Mouse (Mus musculus) heart, embryonic 16.5 days (tissue): Measurements from ENCODE around the gene Abhd17b. TPM values are rescaled to one million over a fixed set of nuclear protein-coding genes. Genes with fewer than 3 reads are reported as not detected.
"Not testable (repeated sequence)": the region's sequence is repeated elsewhere in the genome, so short reads cannot be mapped to it uniquely, and the experiment has no call there.

Experiments
- ATAC-seq: fragments of 200-750 bp; cut with Nextera tagmentation; replicated peaks from 2 replicates; pipeline ENCODE4 v1.8.0; 2017; ENCODE audit warnings: moderate number of reproducible peaks; ENCODE audit not compliant: insufficient read depth, low FRiP score; ENCODE audit errors: extremely low read depth
- H3K27ac ChIP-seq: fragments of 300-500 bp; sonication (generic); 2 replicates; pipeline ENCODE4 v1.5.1; 2014; ENCODE audit warnings: mild to moderate bottlenecking, low read length, control low read depth, moderate library complexity
- H3K27me3 ChIP-seq: fragments of 300-500 bp; sonication (generic); 2 replicates; pipeline ENCODE4 v1.6.1; 2014; ENCODE audit warnings: low read length, mixed read lengths; ENCODE audit not compliant: control insufficient read depth, insufficient read depth
- H3K36me3 ChIP-seq: fragments of 300-500 bp; sonication (generic); 2 replicates; pipeline ENCODE4 v1.6.1; 2014; ENCODE audit not compliant: control insufficient read depth, insufficient read depth
- H3K4me1 ChIP-seq: fragments of 300-500 bp; sonication (generic); 2 replicates; pipeline ENCODE4 v1.6.1; 2014; ENCODE audit warnings: low read length, mixed read lengths; ENCODE audit not compliant: control insufficient read depth, insufficient read depth
- H3K4me2 ChIP-seq: fragments of 300-500 bp; sonication (generic); 2 replicates; pipeline ENCODE4 v1.6.1; 2014; ENCODE audit warnings: low read depth, mild to moderate bottlenecking, control low read depth, low read length
- H3K4me3 ChIP-seq: fragments of 300-500 bp; sonication (generic); 2 replicates; pipeline ENCODE4 v1.5.1; 2014; ENCODE audit warnings: mild to moderate bottlenecking, control low read depth, low read length
- H3K9ac ChIP-seq: fragments of 300-500 bp; sonication (generic); 2 replicates; pipeline ENCODE4 v1.6.1; 2014; ENCODE audit warnings: low read length, control low read depth
- H3K9me3 ChIP-seq: fragments of 300-500 bp; sonication (generic); replicated peaks from 2 replicates; pipeline ENCODE4 v1.6.1; 2016; ENCODE audit warnings: low read length; ENCODE audit not compliant: control insufficient read depth
- WGBS: fragments of 180-500 bp; shearing (Covaris S2); extraction: QIAGEN DNeasy Blood & Tissue Kit; methylation state at CpG from one replicate; pipeline ENCODE4 v1.1.7; 2014; 5-methylcytosine and 5-hydroxymethylcytosine counted together
- polyA plus RNA-seq: library from polyadenylated mRNA; unstranded; fragments of >200 nt; fragmentation: Nextera tagmentation; extraction: Ambion mirVana; gene quantifications from 2 replicates; pipeline ENCODE4 v1.2.1, GENCODE M21; 2015

The Abhd17b gene
- polyA plus RNA-seq, 1 experiment from 2014 or later, result 19.7 TPM

DNA sequence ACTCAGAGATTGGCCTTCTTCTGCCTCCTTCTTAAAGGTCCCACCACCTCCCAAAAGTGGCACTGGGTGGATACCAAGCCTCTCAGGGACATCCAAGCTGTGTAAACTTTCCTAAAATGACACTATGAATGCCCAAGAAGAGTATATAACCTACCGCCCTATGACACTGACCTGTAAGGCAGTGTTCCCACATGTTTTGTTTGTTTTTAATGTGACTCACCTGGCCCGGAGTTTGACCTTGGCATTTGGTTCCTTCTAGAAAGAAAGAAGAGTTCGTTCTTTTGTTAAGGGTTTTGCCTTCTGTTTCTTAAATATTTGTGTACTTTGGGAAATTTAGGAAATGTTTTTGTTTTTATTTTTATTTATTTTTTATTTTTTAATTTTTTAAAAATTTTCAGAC, 66.2 kb downstream of the Abhd17b start:
- H3K36me3 ChIP-seq, result no peaks in the 10 kb centered on the region
- no peaks in the 10 kb centered on the region for H3K4me1 ChIP-seq
- ATAC-seq, result no peak
- H3K4me3 ChIP-seq, result no peak overlapping the region
- H3K27me3 ChIP-seq, result no peaks in the 10 kb centered on the region
- no peak overlapping the region for H3K27ac ChIP-seq
- no peak overlapping the region for H3K4me2 ChIP-seq
- 84% methylated on average over 3 of the region's 3 CpGs for WGBS
- H3K9me3 ChIP-seq, result no peaks in the 10 kb centered on the region
- no peak overlapping the region for H3K9ac ChIP-seq

DNA sequence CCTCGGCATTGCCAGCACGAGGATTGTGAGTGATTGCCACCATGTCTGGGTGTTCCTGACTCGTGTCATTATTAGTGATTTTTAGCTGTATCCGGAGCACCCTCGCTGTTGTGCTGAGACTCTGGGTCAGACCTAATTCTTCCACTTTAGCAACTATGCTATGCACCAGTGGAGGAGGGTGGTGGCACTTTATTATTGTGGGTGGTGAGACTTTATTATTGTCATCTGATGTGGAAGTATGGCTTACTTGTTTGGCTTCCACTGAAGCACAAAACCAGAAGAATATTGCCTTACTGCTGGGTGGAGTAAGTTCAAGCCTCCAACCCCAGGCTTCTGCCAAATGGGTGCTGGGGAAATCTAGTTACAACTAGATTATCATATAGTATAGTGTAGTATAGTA, 68.0 kb downstream of the Abhd17b start:
- no peak for ATAC-seq
- 82% methylated on average over 5 of the region's 5 CpGs for WGBS
- H3K4me1 ChIP-seq, result no peaks in the 10 kb centered on the region

DNA sequence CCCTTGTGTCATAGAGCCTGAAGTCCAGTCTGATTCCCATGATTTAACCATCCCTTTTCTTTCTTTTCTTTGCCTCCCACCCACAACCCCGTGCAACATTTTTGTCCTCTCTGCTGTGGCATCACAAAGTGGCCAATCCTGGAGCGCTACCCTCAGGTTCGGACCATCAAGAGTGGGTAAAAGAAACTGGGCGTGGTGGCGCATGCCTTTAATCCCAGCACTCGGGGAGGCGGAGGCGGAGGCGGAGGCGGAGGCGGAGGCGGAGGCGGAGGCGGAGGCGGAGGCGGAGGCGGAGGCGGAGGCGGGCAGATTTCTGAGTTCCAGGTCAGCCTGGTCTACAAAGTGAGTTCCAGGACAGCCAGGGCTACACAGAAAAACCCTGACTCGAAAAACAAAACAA, 70.3 kb downstream of the Abhd17b start:
- not testable (repeated sequence) for H3K27me3 ChIP-seq

More for the DNA sequence above, 68.0 kb downstream of the Abhd17b start:
- H3K36me3 ChIP-seq, result no peaks in the 10 kb centered on the region
- H3K27me3 ChIP-seq, result no peaks in the 10 kb centered on the region
- no peak overlapping the region for H3K4me3 ChIP-seq
- no peak overlapping the region for H3K4me2 ChIP-seq
- no peak overlapping the region for H3K9ac ChIP-seq
- H3K27ac ChIP-seq, result no peak overlapping the region
- no peaks in the 10 kb centered on the region for H3K9me3 ChIP-seq

DNA sequence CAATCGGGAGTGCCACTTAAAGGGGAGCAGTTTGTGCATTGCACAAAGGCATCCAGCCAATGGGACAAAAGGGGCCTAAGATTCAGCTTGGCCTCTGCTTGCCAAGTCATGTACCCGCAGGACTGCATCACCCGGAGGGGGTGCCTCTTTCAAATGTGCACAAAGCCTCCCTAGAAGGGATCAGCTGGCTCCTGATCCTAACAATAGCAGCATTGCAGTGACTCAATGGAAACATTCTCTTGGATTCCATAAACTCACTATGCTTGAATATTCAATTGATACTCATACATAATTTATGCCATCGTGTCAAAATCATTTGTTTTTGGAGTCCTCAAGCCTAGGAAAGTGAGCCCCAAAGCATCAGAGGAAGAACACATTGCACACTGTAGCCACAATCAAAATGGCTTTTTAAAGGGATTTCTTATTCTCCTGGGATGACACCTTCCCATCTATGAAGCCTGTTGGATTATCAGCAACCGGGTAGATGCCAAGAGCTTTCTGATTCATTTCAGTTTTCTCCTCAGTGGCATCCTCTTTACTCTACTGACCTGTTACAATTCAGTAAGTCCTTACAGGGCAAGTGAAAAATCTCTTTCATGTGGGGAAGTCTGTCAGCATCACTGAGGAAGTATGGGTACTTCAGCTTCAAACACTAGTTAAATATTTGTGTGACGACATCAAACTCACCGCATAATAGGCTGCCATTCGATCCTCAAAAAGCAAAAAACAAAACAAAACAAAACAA, 71.1 kb downstream of the Abhd17b start:
- no peaks in the 10 kb centered on the region for H3K27me3 ChIP-seq
- 76% methylated on average over 8 of the region's 8 CpGs for WGBS
- H3K9ac ChIP-seq, result no peak overlapping the region

More for the DNA sequence above, 70.3 kb downstream of the Abhd17b start:
- H3K27ac ChIP-seq, H3K4me1 ChIP-seq, H3K4me2 ChIP-seq, H3K36me3 ChIP-seq, ATAC-seq, H3K9me3 ChIP-seq, H3K9ac ChIP-seq, H3K4me3 ChIP-seq: not testable (repeated sequence)
- 88% methylated on average over 20 of the region's 20 CpGs for WGBS

DNA sequence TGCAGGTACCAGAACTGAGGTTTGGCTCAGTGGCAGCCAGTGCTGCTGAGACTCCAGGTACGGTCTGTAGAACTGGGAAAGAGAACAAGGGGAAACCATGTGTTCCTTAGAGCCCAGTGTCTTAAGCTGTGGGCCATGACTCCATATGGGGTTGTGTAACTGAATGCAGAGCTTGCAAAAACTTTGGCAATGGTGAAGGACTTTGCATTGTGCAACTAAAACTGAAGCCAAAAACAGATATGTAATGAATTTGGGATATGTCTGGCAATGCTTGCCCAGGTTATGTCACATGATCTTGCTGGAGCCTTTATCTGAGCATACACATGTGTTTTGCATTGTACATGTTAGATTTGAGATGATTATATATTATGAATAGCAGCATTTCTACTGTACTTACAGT, 72.2 kb downstream of the Abhd17b start:
- no peak for ATAC-seq
- Histone ChIP-seq H3K4me1 (no peaks in the 10 kb centered on the region), H3K27me3 (no peaks in the 10 kb centered on the region), H3K4me2 (no peak overlapping the region), H3K9ac (no peak overlapping the region), H3K4me3 (no peak overlapping the region), H3K36me3 (no peaks in the 10 kb centered on the region), H3K9me3 (no peaks in the 10 kb centered on the region), H3K27ac (no peak overlapping the region)
- WGBS, result 87% methylated on average over 1 of the region's 1 CpGs

More for the DNA sequence above, 71.1 kb downstream of the Abhd17b start:
- no peak overlapping the region for H3K4me2 ChIP-seq
- no peak overlapping the region for H3K27ac ChIP-seq
- no peak overlapping the region for H3K4me3 ChIP-seq
- H3K4me1 ChIP-seq, result no peaks in the 10 kb centered on the region
- H3K9me3 ChIP-seq, result no peaks in the 10 kb centered on the region
- no peaks in the 10 kb centered on the region for H3K36me3 ChIP-seq
- no peak for ATAC-seq

DNA sequence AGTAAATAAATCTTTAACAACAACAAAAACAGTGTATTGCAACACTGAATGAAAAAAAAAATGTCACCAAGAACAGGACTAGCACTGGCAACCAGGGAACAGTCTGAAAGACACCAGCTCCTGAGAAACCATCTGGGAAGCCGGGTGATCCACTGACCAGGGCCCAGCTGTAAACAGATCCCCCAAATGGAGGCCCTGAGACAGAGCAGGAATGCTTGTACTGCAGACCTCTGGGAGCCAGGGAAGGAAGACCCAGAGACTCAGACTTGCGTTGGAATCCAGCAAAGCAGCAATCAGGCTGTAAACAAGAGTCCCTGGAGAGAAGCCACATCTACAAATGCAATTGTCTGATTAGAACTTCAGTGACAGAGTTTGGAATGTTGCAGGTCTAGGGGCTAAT, 74.1 kb downstream of the Abhd17b start:
- Histone ChIP-seq H3K9ac (no peak overlapping the region), H3K27ac (no peak overlapping the region), H3K4me2 (no peak overlapping the region), H3K4me1 (no peaks in the 10 kb centered on the region), H3K36me3 (no peaks in the 10 kb centered on the region), H3K9me3 (no peaks in the 10 kb centered on the region), H3K4me3 (no peak overlapping the region), H3K27me3 (no peaks in the 10 kb centered on the region)
- no peak for ATAC-seq
- 45% methylated on average over 2 of the region's 2 CpGs for WGBS

DNA sequence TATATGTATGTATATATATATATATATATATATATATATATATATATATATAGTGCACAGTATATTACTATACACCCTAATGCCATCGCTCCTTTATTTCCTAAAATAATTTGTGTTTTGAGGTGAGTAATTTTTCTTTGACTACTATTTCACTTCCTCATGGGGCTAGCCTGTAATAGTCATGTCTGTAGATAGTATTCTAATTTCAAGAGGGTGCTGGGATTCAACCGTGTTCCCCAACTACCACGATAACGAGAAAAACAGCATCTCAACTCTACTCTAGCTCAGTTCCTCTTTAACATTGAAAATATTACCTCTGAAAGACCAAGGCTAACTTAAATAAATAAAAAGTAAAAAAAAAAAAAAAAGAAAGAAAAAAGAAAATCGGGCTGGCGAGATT, 75.4 kb downstream of the Abhd17b start:
- WGBS, result 84% methylated on average over 6 of the region's 6 CpGs
- no peaks in the 10 kb centered on the region for H3K36me3 ChIP-seq
- no peak overlapping the region for H3K27ac ChIP-seq
- no peaks in the 10 kb centered on the region for H3K9me3 ChIP-seq
- H3K9ac ChIP-seq, result no peak overlapping the region
- H3K27me3 ChIP-seq, result no peaks in the 10 kb centered on the region
- no peaks in the 10 kb centered on the region for H3K4me1 ChIP-seq
- no peak for ATAC-seq
- no peak overlapping the region for H3K4me2 ChIP-seq
- H3K4me3 ChIP-seq, result no peak overlapping the region

DNA sequence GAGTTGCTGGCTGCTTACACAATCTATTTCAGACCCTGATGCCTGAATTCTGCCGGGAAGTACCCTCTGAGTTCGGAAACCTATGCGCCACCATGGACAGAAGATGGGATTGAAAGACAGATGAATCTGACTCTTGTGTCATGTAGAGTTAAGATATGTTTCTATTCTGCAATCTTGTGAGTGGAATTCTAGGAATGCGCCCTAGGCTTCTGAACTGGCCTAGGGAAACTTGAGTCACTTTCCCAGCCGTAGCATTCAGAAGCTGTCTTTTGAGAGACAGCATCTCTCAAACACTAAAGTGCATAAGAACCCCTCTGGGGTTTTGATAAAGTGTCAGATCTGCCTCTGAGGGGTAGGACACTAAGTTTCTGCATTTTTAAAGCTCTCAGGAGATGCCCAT, 78.9 kb downstream of the Abhd17b start:
- Histone ChIP-seq H3K9ac (no peak overlapping the region), H3K27me3 (no peaks in the 10 kb centered on the region), H3K9me3 (no peaks in the 10 kb centered on the region), H3K4me1 (no peaks in the 10 kb centered on the region), H3K36me3 (no peaks in the 10 kb centered on the region), H3K4me3 (no peak overlapping the region), H3K27ac (no peak overlapping the region), H3K4me2 (no peak overlapping the region)
- ATAC-seq, result no peak
- WGBS, result 65% methylated on average over 5 of the region's 5 CpGs

DNA sequence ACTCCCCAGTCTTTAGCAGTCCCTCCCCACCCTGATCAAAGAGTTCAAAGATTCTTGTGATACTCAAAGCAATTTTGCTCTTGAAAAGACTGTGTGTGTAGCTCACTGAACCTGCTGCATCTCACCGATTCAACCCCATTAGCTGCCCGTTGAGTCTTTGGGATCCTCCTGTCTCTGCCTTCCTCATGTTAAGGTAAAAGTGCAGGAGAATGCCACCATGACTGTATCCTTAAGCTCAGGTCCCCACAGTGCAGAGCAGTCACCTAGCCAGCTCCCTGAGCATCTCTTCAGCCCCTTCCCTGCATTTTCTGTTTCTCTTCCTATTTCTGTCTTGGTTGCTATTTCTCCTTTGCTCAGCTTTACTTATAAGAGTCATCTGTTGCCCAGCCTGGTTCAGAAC, 80.2 kb downstream of the Abhd17b start:
- Histone ChIP-seq H3K4me3 (no peak overlapping the region), H3K9ac (no peak overlapping the region), H3K27ac (no peak overlapping the region), H3K36me3 (no peaks in the 10 kb centered on the region), H3K4me2 (no peak overlapping the region), H3K27me3 (no peaks in the 10 kb centered on the region), H3K9me3 (no peaks in the 10 kb centered on the region), H3K4me1 (no peaks in the 10 kb centered on the region; the same call in 1 of the 2 replicates)
- ATAC-seq, result no peak
- 93% methylated on average over 2 of the region's 2 CpGs for WGBS
